Mouse (Mus musculus) thymus, adult 2 months (tissue): ENCODE measurements around the gene Gm13285.
"Not testable (repeated sequence)": the region's sequence is repeated elsewhere in the genome, so short reads cannot be mapped to it uniquely, and the experiment has no call there.

ENCODE experiments used
- CTCF ChIP-seq: fragments of 200-500 bp; IDR thresholded peaks from 2 replicates; pipeline ENCODE4 v1.5.1; 2012; ENCODE audit warnings: mild to moderate bottlenecking, control low read depth, low read length, moderate library complexity, borderline replicate concordance; ENCODE audit not compliant: control insufficient read depth, poor library complexity, insufficient read depth; ENCODE audit errors: extremely low read depth
- POLR2A ChIP-seq: fragments of 200-500 bp; IDR thresholded peaks from 2 replicates; pipeline ENCODE4 v1.6.1; 2012; ENCODE audit warnings: mild to moderate bottlenecking, low read length, control low read depth, moderate library complexity; ENCODE audit not compliant: control insufficient read depth, poor library complexity, insufficient read depth; ENCODE audit errors: extremely low read depth

GRCm38 (mm10) chr4:88797097-88797496 lies 2.4 kb upstream of the Gm13285 start, which contains the start of gene Gm13279:
- TF ChIP-seq CTCF, POLR2A: not testable (repeated sequence)
